Mouse (Mus musculus): ENCODE data around the gene Slc9a3r2.

- no peak for TF ChIP-seq POLR2A (IDR thresholded peaks at IDR 0.05; ENCODE audit: insufficient read length, low read depth)
- TF ChIP-seq MYOD1 (IDR thresholded peaks at IDR 0.05; ENCODE audit: control insufficient read depth in 1 of 3, insufficient read length in 2 of 3, low read depth in 2 of 3), result no peak
- TF ChIP-seq USF1 (IDR thresholded peaks at IDR 0.05; ENCODE audit: low read depth), result no peak
- no peak for TF ChIP-seq MAX (IDR thresholded peaks at IDR 0.05; ENCODE audit: low read depth)
- TF ChIP-seq SRF (IDR thresholded peaks at IDR 0.05; ENCODE audit: control insufficient read depth, insufficient read length, low read depth), result no peak
- no peak for TF ChIP-seq E2F4 (IDR thresholded peaks at IDR 0.05; ENCODE audit: insufficient read depth)
- TF ChIP-seq POLR2AphosphoS2 (IDR thresholded peaks at IDR 0.05; ENCODE audit: insufficient read length, low read depth), result no peak
- no peak for TF ChIP-seq TCF12 (IDR thresholded peaks at IDR 0.05; ENCODE audit: insufficient read depth, poor library complexity, severe bottlenecking)
- TF ChIP-seq MYOG (IDR thresholded peaks at IDR 0.05; ENCODE audit: control insufficient read depth in 1 of 3, insufficient read depth in 1 of 3, insufficient read length in 2 of 3, low read depth in 2 of 3), result no peak
Observed at GRCm38 (mm10) chr17:24667416-24667815, 17.3 kb upstream of the Slc9a3r2 start.

Measured in myocyte (in vitro differentiated cells).